Mouse (Mus musculus): ENCODE measurements around the gene Gm11985. TPM values are rescaled to one million over a fixed set of nuclear protein-coding genes. Genes with fewer than 3 reads are reported as not detected.

Gene Gm11985
- total and polyA plus RNA-seq, 3 experiments, result not detected

- TF ChIP-seq IRF4 (IDR thresholded peaks at IDR 0.05; ENCODE audit: low read depth, low read length), result no peak
- TF ChIP-seq ZNF384 (IDR thresholded peaks at IDR 0.05; ENCODE audit: low read depth, low read length), result no peak
- TF ChIP-seq MAFK (IDR thresholded peaks at IDR 0.05; ENCODE audit: insufficient replicate concordance, low read length), result no peak
- TF ChIP-seq ETS1 (conservative IDR thresholded peaks at IDR 0.05; ENCODE audit: low read depth, low read length), result no peak
- no peak for TF ChIP-seq MAX (IDR thresholded peaks at IDR 0.05; ENCODE audit: low read length)
- no peak for TF ChIP-seq USF1 (IDR thresholded peaks at IDR 0.05; ENCODE audit: low read depth, low read length)
- no peak for TF ChIP-seq MAZ (IDR thresholded peaks at IDR 0.05; ENCODE audit: low read depth, low read length)
- no peak for TF ChIP-seq HCFC1 (IDR thresholded peaks at IDR 0.05; ENCODE audit: low read depth, low read length)
- TF ChIP-seq SIN3A (IDR thresholded peaks at IDR 0.05; ENCODE audit: low read length), result no peak
- no peak for TF ChIP-seq KAT2A (IDR thresholded peaks at IDR 0.05; ENCODE audit: insufficient replicate concordance, low read length)
- no peak for TF ChIP-seq PAX5 (IDR thresholded peaks at IDR 0.05; ENCODE audit: low read length)
- TF ChIP-seq CHD1 (IDR thresholded peaks at IDR 0.05; ENCODE audit: low read depth, low read length), result no peak
- no peak for TF ChIP-seq NRF1 (IDR thresholded peaks at IDR 0.05; ENCODE audit: low read depth, low read length)
- TF ChIP-seq TBP (conservative IDR thresholded peaks at IDR 0.05; ENCODE audit: low read depth, low read length), result no peak
- TF ChIP-seq JUND (conservative IDR thresholded peaks at IDR 0.05; ENCODE audit: low read depth, low read length), result no peak
- no peak for TF ChIP-seq EP300 (IDR thresholded peaks at IDR 0.05; ENCODE audit: low read length)
- TF ChIP-seq ELF1 (IDR thresholded peaks at IDR 0.05; ENCODE audit: low read depth, low read length), result no peak
- TF ChIP-seq E2F4 (IDR thresholded peaks at IDR 0.05; ENCODE audit: insufficient replicate concordance, low read depth, low read length), result no peak
- TF ChIP-seq SMC3 (IDR thresholded peaks at IDR 0.05; ENCODE audit: low read depth, low read length), result no peak
- TF ChIP-seq USF2 (conservative IDR thresholded peaks at IDR 0.05; ENCODE audit: low read depth, low read length), result no peak
- in situ Hi-C loops (cut with MboI; ENCODE audit: low pct_ligation_motif_present, low pct_unique_long_range_greater_than_20kb, low sequenced_read_pairs) (no loop called here), dilution Hi-C loops (cut with MboI; ENCODE audit: extremely low pct_ligation_motif_present, extremely low pct_unique_long_range_greater_than_20kb, low sequenced_read_pairs) (no loop called here)
- Histone ChIP-seq H3K4me3 (replicated peaks in 1 of 3; ENCODE audit: low read depth in 2 of 3, low read length in 2 of 3, poor library complexity in 1 of 3) (no peak overlapping the region), H3K4me2 (ENCODE audit: insufficient read depth, low read depth, poor library complexity, severe bottlenecking) (no peak overlapping the region), H3K36me3 (replicated peaks in 1 of 2; ENCODE audit: control insufficient read depth in 1 of 2, insufficient read depth in 1 of 2, low read length in 1 of 2) (no peaks in the 10 kb centered on the region), H3K4me1 (ENCODE audit: control insufficient read depth in 1 of 2, insufficient read depth in 2 of 2) (no peaks in the 10 kb centered on the region), H3K9me3 (replicated peaks; ENCODE audit: low read length) (no peaks in the 10 kb centered on the region), H3K27ac (ENCODE audit: insufficient read depth, low read depth) (no peak overlapping the region), H3K79me2 (replicated peaks; ENCODE audit: control insufficient read depth, extremely low read depth, insufficient read depth, poor library complexity, severe bottlenecking) (no peaks in the 10 kb centered on the region), H3K27me3 (replicated peaks) (peaks cover 87% of the 10 kb centered on the region), H3K9ac (ENCODE audit: insufficient read depth, low read depth) (no peak overlapping the region)
- DNase-seq (ENCODE audit: extremely low read depth), result no peak
Measured at GRCm38 (mm10) chr11:7135301-7135700, 53.1 kb downstream of the Gm11985 start.

GRCm38 (mm10) chr11:7134319-7134718 is 54.0 kb downstream of the Gm11985 start:
- no peak for DNase-seq (ENCODE audit: extremely low read depth)
- in situ Hi-C loops (cut with MboI; ENCODE audit: low pct_ligation_motif_present, low pct_unique_long_range_greater_than_20kb, low sequenced_read_pairs), result no loop called here
- H3K9me3 ChIP-seq (replicated peaks; ENCODE audit: low read length), result no peaks in the 10 kb centered on the region
- H3K27ac ChIP-seq (ENCODE audit: insufficient read depth, low read depth), result no peak overlapping the region
- dilution Hi-C loops (cut with MboI; ENCODE audit: extremely low pct_ligation_motif_present, extremely low pct_unique_long_range_greater_than_20kb, low sequenced_read_pairs), result no loop called here
- H3K36me3 ChIP-seq (replicated peaks in 1 of 2; ENCODE audit: control insufficient read depth in 1 of 2, insufficient read depth in 1 of 2, low read length in 1 of 2), result no peaks in the 10 kb centered on the region
- H3K4me3 ChIP-seq (replicated peaks in 1 of 3; ENCODE audit: low read depth in 2 of 3, low read length in 2 of 3, poor library complexity in 1 of 3), result no peak overlapping the region
- no peaks in the 10 kb centered on the region for H3K79me2 ChIP-seq (replicated peaks; ENCODE audit: control insufficient read depth, extremely low read depth, insufficient read depth, poor library complexity, severe bottlenecking)
- no peak overlapping the region for H3K9ac ChIP-seq (ENCODE audit: insufficient read depth, low read depth)
- no peak overlapping the region for H3K4me2 ChIP-seq (ENCODE audit: insufficient read depth, low read depth, poor library complexity, severe bottlenecking)
- H3K27me3 ChIP-seq (replicated peaks), result peaks cover 89% of the 10 kb centered on the region
- no peaks in the 10 kb centered on the region for H3K4me1 ChIP-seq (ENCODE audit: control insufficient read depth in 1 of 2, insufficient read depth in 2 of 2)
- TF ChIP-seq RAD21 (IDR thresholded peaks at IDR 0.05; ENCODE audit: low read depth, low read length) (no peak), ZC3H11A (IDR thresholded peaks at IDR 0.05; ENCODE audit: low read depth, low read length) (no peak), UBTF (IDR thresholded peaks at IDR 0.05; ENCODE audit: low read depth, low read length) (no peak), ZKSCAN1 (IDR thresholded peaks at IDR 0.05; ENCODE audit: borderline replicate concordance, low read depth, low read length) (no peak), MEF2A (IDR thresholded peaks at IDR 0.05; ENCODE audit: borderline replicate concordance, low read depth, low read length) (no peak)
